Mouse (Mus musculus): ENCODE measurements around the gene Cftr.
A peak's percentile ranks its signal among the peaks of the same experiment; 100 is the strongest.

The Cftr gene

GRCm38 (mm10) chr6:18314365-18314943 is 144.0 kb downstream of the Cftr start:
- no peak for DNase-seq (ENCODE audit: low spot score)

- DNase-seq (ENCODE audit: low spot score), result no peak
Measured at GRCm38 (mm10) chr6:18322950-18323349, 152.5 kb downstream of the Cftr start.

DNA sequence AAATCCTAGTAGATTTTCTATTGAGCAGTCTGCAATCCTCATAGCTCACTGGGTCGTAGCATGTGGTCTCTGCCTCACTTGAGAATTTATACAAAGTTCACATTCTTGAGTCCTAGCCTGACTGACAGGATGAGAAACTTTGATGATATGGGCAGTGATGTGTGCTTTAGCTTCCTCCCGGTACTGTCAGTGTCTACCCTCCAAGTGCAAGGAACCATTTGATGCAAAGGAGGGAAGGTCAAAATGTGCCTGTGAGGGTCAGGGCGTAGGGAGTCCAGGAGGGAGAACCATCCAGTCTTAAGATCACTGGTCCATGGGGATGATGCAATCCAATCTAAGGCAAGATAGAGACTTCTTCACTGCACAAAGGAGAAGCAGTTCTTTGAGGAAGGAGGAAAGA is 164.9 kb downstream of the Cftr start:
- no peak for DNase-seq (ENCODE audit: low spot score)

- no peak for DNase-seq (ENCODE audit: low spot score)
Measured at GRCm38 (mm10) chr6:18338307-18338706, 167.8 kb downstream of the Cftr start.

GRCm38 (mm10) chr6:18344272-18344671 is 173.8 kb downstream of the Cftr start:
- DNase-seq (ENCODE audit: low spot score), result no peak

- no peak for DNase-seq (ENCODE audit: low spot score)
Measured at GRCm38 (mm10) chr6:18349153-18349858, 178.8 kb downstream of the Cftr start.

DNA sequence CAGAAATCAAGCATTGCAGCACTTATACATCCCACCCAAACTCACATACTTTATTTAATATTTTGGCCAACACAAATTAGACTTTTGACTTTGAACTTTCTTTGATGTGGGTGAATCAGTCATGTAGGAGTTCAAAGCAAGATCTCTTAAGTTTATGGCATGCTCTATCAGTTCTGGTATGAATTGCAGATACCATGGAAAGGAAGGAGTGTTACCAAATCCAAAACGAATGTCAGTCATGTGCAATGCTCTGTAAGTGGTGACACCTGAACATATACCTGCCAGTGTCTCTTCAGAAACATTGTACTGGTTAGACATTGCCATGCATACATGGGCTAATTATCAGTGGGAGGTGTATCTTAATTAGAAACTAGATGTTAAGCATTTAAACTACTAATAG is 189.7 kb downstream of the Cftr start:
- DNase-seq (ENCODE audit: low spot score), result no peak

GRCm38 (mm10) chr6:18360955-18361354 is 190.5 kb downstream of the Cftr start:
- no peak for DNase-seq (ENCODE audit: low spot score)

DNA sequence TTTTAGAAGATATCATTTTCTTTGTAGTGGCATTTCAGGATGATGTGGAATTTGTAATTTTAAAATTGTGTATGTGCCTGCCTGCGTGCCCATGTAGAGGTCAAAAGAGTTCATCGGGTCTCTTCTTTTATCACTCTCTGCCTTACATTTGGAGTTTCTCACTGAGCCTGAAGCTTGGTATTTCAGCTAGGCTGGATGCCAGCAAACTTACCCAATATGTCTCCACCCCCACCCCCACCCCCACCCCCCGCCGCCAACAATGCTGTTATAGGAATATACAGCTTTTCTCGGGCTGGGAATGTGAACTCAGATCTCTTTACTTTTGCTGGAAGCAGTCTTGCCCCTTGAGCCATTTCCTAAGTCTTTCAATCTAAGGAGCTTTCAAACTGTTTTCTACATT is 191.7 kb downstream of the Cftr start:
- no peak for DNase-seq (ENCODE audit: low spot score)

GRCm38 (mm10) chr6:18369054-18369453 is 198.6 kb downstream of the Cftr start:
- DNase-seq (ENCODE audit: low spot score), result no peak

- DNase-seq (ENCODE audit: low spot score), result peak; percentile 3
Measured at GRCm38 (mm10) chr6:18369723-18370122, 199.2 kb downstream of the Cftr start.
